Mouse (Mus musculus) lung, postnatal 25 days (tissue): ENCODE results near the gene Dand5.

ENCODE experiments used
- DNase-seq: peaks from one replicate; pipeline ENCODE4 v3.0.0; 2022; ENCODE audit warnings: low spot score

Gene Dand5

GRCm38 (mm10) chr8:84783919-84784581 is 38.6 kb downstream of the Dand5 start:
- no peak for DNase-seq

- DNase-seq: no peak
Measured at GRCm38 (mm10) chr8:84783198-84783918, 39.3 kb downstream of the Dand5 start.

GRCm38 (mm10) chr8:84782680-84783079 is 39.9 kb downstream of the Dand5 start:
- DNase-seq: no peak

GRCm38 (mm10) chr8:84781686-84782505 is 40.7 kb downstream of the Dand5 start:
- no peak for DNase-seq

GRCm38 (mm10) chr8:84780949-84781680 is 41.5 kb downstream of the Dand5 start:
- no peak for DNase-seq

- no peak for DNase-seq
Measured at GRCm38 (mm10) chr8:84780225-84780555, 42.4 kb downstream of the Dand5 start.

GRCm38 (mm10) chr8:84779519-84780224 is 43.0 kb downstream of the Dand5 start:
- no peak for DNase-seq

GRCm38 (mm10) chr8:84778638-84779380 is 43.8 kb downstream of the Dand5 start:
- DNase-seq: no peak

- DNase-seq: no peak
Measured at GRCm38 (mm10) chr8:84777899-84778637, 44.6 kb downstream of the Dand5 start.

- no peak for DNase-seq
Measured at GRCm38 (mm10) chr8:84776569-84776968, 46.1 kb downstream of the Dand5 start.

- DNase-seq: no peak
Measured at GRCm38 (mm10) chr8:84775621-84776113, 47.0 kb downstream of the Dand5 start.

GRCm38 (mm10) chr8:84775105-84775591 is 47.5 kb downstream of the Dand5 start:
- no peak for DNase-seq

GRCm38 (mm10) chr8:84774473-84774911 is 48.1 kb downstream of the Dand5 start:
- no peak for DNase-seq

GRCm38 (mm10) chr8:84773833-84774232 is 48.8 kb downstream of the Dand5 start:
- DNase-seq: peak; percentile 77

GRCm38 (mm10) chr8:84773304-84773703 is 49.3 kb downstream of the Dand5 start:
- no peak for DNase-seq

- no peak for DNase-seq
Measured at GRCm38 (mm10) chr8:84772628-84773027, 50.0 kb downstream of the Dand5 start.

GRCm38 (mm10) chr8:84771941-84772378 is 50.7 kb downstream of the Dand5 start:
- no peak for DNase-seq

GRCm38 (mm10) chr8:84771000-84771687 is 51.5 kb downstream of the Dand5 start:
- no peak for DNase-seq
